Mouse (Mus musculus): ENCODE measurements at regions not wholly inside any gene's neighbourhood (a gene's known extent, or its start where the extent isn't known, plus 50 kb on each side); places are given as distances from the start of the nearest gene placed in this dataset.

DNA sequence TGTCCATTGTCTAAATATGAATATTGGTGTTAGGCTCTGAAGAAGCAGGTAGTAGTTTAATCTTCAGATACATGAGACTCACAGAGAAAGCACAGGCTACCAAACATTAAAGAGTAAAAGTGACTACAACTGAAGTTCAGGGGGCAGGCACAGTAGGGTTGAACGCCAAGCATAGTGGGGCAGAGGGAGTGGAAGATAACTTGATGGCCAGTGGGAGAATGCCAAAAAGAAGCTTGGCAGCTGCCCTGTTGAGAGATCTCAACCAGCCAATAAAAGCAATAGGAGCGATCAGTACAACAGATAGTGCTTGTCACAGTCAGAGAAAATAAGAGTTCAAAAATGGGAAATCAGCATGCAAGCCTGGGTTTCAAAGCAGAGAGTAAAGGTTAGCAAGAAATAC is 125.4 kb upstream of the Cblb start:
- no peak for DNase-seq (ENCODE audit: low spot score)

DNA sequence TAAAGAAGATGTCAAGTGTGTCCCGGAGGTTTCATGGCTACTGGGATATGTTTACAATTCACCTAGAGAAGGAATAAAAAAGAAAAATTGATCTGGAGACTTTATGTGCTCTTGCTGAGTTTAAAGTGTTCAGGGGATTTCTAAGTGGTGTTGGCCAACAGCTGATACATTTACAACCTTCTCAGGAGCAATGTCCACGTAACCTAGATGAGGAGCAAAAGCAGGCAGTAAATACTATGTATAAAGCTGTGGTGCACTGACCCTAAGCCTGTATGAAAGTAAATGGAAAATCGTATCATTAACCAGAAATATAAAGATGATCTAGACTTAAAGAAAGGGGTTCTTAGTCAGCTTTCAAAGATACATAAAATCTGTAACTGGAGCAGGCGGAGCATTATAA is 124.3 kb upstream of the Cblb start:
- DNase-seq (ENCODE audit: low spot score), result no peak

DNA sequence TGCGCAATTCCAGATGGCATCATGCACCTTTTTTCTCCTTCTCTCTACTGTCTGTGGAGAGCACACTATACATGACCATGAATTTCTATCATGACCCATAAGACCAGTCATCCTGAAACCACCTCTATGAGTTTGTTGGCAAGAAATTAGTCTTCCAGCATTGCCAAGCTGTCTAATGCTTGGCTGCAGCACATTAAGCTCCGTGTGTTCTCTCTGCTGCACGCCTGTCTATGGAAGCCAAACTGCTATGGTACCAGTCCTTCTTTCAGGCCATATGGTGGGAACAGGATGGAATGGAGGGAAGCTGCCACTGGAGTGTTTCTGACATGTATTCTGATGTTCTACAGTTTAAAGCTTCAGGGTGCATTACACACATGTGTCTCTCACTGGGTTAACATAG is 121.0 kb upstream of the Cblb start:
- no peak for DNase-seq (ENCODE audit: low spot score)

- DNase-seq (ENCODE audit: low spot score), result no peak
Observed at GRCm38 (mm10) chr16:51911109-51911765, 119.8 kb upstream of the Cblb start.

DNA sequence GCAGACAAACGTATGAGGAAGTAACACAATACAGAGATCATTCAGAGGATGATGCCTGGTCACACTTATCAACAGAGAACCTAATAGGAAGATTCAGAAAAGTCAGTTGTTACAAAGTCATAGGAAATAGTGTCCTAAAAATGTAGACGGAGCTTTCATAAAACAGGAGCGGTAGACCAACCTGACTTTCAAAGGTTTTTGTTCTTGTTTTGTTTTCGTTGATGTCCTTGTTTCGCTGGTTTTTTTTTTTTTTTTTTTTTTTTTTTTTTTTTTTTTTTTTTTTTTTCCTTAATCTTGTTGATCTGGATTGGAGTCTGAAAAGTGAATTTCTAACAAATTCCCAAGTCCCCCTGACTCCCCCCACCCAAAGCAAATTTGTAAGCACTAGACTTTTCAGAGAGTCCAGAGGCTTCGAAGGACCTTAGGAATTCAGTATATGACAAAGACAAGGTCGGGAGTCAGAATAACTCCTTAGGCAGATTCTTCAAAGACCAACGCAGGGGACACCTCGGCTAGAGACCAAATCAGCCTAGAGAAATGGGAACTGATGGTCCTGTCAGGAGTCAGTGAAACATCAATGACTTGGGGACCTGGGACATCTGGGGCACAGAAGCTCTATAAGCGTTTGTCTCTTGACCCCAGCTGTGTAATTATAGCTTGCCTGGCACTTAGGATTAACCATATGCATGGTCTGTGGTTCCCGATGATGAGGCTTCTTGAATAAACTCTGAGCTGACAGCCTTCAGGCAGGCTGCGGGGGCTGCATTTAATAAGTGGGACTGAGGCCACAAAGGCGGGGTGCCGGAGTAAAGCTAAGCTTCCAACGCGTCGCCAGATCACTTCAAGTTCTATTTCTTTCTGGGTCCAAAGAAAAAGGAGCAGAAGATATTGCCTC is 115.7 kb upstream of the Cblb start:
- no peak for DNase-seq (ENCODE audit: low spot score)

DNA sequence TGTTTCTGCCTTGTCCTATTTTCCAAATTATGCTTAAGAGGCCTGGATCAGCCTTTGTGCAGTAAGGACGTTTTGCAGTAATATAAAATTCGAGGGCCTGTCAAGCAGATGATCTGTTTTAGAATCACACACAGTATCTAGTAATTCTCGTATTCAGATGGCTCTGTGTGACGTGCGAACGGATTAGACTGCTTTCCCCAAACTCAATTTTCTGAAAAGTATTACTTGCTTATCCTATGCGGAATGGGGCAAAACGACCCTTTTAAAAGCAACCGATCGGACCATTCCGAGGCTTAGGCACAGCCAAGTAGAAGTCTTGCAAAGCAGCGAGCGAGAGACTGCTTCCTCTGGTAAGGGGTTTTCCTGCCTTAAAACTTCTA is 115.1 kb upstream of the Cblb start:
- DNase-seq (ENCODE audit: low spot score), result no peak

- DNase-seq (ENCODE audit: low spot score), result no peak
Observed at GRCm38 (mm10) chr16:51916337-51916736, 114.7 kb upstream of the Cblb start.

GRCm38 (mm10) chr16:51916820-51917219 is 114.2 kb upstream of the Cblb start:
- DNase-seq (ENCODE audit: low spot score), result no peak

DNA sequence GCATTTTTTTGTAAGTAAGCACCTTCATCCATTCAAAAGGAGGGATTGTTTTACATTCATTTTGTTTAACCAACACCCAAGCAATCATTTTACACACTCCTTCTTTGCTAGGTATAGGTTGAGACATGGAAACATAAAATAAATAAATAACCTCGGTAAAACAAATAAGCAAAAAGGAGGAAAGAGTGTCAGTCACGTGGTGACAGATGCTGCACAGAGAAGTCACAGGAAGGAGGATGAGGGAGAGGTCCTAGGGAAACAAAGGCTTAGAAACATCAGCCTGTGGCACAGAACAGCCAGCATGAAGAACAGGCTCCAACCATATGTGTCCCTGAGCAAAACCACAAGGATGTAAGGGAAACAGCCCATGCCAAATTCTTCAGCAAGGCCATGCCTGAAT is 113.5 kb upstream of the Cblb start:
- no peak for DNase-seq (ENCODE audit: low spot score)

DNA sequence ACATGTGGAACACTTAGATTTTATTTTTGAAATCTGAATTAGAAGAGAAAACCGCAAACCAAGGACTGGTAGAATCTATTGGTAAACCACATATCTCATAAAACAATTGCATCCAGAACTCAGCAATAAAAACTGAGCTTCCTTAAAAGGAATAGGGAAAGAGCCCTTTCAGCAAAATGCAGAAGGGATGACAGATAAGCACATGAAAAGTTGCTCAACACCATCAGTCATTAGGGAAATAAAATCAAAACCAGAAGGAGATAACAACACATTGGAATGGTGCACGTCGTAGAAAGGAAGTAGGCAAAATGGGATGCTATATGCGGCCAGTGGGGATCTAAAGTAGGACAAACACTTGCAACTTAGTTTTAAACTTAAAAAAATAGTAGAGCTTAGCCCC is 110.0 kb upstream of the Cblb start:
- no peak for DNase-seq (ENCODE audit: low spot score)

DNA sequence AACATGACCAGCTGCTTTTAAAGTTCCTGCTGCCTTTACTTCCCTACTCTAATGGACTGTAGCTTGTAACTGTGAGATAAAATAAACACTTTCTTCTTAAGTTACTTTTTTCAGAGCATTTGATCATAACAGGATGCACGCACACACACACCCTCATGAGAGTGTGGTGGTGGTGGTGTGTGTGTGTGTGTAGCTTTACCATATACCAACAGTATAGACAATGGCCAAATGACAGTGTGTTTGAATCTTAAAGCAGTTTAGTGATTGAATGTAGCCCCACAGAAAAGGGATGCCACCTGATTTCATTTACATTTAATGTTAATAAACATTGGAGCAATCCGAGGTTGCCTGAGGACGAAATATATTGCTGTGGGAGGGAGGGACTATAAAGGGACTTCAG is 108.4 kb upstream of the Cblb start:
- no peak for DNase-seq (ENCODE audit: low spot score)

DNA sequence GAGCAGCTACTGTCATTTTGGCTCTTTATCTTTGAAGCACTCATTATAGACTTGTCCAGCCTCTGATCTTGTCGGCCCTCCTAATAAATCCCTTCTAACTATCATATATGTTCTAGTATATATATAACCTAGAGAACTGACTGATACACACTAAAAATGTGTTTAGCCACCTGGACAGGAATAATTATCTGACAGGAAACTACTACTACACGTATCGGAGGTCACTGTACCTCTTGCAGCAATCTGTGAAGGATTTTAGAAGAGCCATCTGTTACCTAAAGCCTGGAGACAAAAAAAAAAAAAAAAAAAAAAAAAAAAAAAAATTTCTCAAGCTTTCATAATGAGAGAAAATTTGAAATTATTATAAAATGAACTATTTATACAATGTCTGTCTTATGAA is 105.4 kb upstream of the Cblb start:
- no peak for DNase-seq (ENCODE audit: low spot score)

DNA sequence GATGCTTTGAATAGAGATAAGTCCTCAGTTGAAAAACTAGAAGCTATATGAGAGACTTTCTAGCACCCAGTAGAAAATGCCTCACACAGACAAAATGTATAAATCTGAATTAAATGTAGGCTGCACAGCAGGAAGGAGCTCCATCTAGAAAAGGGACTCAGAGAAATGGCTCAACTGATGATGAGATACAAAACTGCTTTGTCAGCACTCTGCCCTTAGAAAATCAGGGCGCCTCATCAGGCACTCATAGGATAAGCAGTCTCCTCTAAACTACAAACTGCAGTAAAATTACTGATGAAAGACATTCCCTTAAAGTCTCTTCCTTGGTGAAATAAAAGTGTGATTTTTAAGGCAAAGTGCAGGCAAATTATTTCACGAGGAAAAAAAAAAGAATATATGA is 97.9 kb upstream of the Cblb start:
- DNase-seq (ENCODE audit: low spot score), result no peak

DNA sequence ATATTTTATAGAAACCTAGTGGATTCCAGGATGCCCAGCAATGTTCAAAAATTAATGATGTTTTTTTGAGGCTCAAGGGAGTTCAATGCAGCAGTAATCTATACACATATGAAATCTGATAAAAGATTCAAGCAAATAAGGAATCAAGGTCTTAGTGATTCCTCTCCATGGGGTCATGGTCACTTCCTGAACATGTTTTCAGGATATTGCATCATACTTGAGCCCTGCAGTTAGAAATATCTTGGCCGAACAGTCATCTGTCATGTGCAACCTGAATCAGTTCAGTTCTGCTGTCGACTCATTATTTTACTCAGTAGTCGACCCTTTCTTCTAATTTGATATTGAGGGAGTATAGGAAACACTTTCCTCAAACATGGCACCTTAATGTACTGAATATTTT is 97.1 kb upstream of the Cblb start:
- no peak for DNase-seq (ENCODE audit: low spot score)

GRCm38 (mm10) chr16:51937298-51937697 is 93.7 kb upstream of the Cblb start:
- DNase-seq (ENCODE audit: low spot score), result no peak

DNA sequence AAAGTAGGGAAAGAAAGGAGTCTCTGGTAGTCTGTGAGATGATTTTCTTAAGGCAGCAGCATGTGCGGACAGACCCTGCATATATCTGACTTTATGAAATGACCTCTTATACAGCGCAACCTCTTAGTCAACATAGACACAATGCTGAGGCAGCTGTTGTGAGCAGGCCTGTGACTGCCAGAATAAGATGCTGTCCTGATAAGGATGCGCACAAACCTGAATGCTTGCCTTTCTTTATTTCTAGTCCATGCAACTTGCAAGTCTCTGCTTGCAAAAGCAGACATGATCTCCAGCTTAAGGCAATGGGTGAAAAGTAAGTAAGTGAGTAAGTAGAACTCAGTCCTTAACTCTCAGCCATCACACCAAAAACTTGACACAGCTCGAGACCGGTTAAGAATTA is 92.0 kb upstream of the Cblb start:
- DNase-seq (ENCODE audit: low spot score), result no peak

DNA sequence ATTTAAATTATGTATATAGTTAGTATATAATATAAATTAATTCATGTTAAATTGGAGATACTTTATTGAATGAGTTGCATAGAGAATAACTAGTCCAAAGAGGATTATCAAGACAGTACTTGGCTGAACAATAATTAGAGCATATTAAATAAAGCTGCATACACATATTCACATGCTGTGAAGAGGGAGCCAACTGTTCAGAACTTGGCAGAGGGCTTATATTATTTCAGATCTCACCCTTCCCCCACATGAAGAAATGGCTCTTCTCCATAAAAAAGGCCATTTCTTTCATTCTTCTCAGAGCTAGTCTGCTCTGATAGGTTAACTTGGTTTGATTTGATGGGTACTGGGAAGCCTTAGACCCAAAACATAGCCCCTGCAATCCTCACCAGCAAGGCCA is 90.5 kb upstream of the Cblb start:
- DNase-seq (ENCODE audit: low spot score), result no peak

GRCm38 (mm10) chr16:51942431-51943130 is 88.4 kb upstream of the Cblb start:
- no peak for DNase-seq (ENCODE audit: low spot score)

- DNase-seq (ENCODE audit: low spot score), result no peak
Observed at GRCm38 (mm10) chr16:51967051-51967845, 63.8 kb upstream of the Cblb start.

Data from thymus, postnatal 0 days (tissue).